Mouse (Mus musculus) urinary bladder, postnatal 14 days (tissue): ENCODE data around the gene Heatr9.

ENCODE experiments used
- DNase-seq: peaks from one replicate; pipeline ENCODE4 v3.0.0; 2021; ENCODE audit warnings: low spot score

Heatr9 gene

DNA sequence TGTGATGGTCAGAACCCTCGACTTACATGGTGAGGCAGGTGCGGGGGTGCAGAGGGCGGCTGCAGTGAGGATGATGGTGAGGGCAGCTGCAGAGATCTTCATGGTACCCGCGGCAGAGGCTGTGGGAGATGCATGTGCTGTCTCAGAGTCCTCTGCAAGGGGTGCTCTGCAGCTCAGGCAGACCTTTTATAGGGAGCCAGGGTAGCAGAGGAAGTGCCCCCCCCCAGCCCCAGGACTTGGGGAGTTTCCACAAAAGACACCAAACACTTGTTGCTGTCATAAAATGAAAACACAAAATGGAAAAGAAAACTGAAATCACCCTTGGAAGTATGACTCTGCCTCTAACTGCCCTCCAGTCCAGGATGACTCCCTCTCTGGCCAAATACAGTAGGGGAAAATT is 8.4 kb upstream of the Heatr9 start, which contains the start of gene Ccl5:
Gene Ccl5, minus strand, starts transcription at position 159 of the 400 bp plus-strand sequence.
- DNase-seq, result no peak

DNA sequence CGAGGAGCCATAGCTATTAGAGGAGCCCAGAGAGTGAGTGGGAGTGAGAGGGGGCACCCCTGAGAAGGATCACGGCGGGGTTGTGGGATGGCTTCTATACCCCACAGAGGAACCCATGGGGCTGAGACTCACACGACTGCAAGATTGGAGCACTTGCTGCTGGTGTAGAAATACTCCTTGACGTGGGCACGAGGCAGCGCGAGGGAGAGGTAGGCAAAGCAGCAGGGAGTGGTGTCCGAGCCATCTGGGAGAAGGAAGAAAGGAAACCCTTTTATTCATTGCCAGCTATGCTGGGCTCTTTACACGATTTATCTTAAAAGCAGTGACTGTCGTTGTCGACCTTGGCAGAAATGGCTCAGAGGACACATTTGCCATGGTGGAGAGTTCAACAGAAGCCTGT is 7.0 kb upstream of the Heatr9 start:
- no peak for DNase-seq

- no peak for DNase-seq
Measured at GRCm38 (mm10) chr11:83518371-83518770, 3.6 kb downstream of the Heatr9 start.

GRCm38 (mm10) chr11:83517153-83517552 is 4.8 kb downstream of the Heatr9 start:
- no peak for DNase-seq

GRCm38 (mm10) chr11:83509521-83509920 is 12.5 kb downstream of the Heatr9 start:
- no peak for DNase-seq

DNA sequence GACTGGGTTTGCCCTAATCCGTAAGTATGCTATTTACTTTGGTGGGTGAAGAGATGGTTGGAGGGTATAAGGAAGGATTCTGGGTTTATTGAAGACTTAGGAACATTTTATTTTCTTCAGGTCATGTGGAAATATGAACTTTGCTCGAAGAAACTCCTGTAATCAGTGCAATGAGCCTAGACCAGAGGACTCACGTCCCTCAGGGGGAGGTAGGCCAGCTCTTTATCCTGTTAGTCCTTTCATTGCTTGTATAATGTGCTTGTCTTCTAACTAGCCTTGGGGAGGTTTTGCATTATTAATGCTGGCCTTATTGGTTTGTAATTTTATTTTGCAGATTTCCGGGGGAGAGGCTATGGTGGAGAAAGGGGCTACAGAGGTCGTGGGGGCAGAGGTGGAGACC is 17.7 kb downstream of the Heatr9 start:
- no peak for DNase-seq

DNA sequence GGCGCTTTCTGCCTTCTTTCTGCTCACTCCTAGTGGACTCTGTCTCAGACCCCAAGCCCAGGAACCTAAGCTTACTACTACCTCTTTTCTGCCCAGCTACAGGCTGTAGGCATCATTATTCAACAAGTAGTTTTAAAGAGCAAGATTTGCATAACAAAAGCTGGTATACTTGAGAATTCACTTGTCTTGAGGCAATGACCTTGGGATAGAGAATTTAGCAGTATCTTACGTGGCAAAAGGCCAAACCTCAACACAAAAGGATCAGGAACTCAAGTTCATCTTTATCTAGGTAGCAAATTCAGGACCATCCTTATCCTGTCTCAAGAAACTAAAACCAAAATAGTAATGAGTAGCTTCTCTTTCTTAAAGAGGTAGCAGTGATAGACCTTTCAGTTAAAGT is 26.4 kb downstream of the Heatr9 start:
- no peak for DNase-seq

GRCm38 (mm10) chr11:83491488-83491887 is 30.5 kb downstream of the Heatr9 start:
- DNase-seq, result no peak

DNA sequence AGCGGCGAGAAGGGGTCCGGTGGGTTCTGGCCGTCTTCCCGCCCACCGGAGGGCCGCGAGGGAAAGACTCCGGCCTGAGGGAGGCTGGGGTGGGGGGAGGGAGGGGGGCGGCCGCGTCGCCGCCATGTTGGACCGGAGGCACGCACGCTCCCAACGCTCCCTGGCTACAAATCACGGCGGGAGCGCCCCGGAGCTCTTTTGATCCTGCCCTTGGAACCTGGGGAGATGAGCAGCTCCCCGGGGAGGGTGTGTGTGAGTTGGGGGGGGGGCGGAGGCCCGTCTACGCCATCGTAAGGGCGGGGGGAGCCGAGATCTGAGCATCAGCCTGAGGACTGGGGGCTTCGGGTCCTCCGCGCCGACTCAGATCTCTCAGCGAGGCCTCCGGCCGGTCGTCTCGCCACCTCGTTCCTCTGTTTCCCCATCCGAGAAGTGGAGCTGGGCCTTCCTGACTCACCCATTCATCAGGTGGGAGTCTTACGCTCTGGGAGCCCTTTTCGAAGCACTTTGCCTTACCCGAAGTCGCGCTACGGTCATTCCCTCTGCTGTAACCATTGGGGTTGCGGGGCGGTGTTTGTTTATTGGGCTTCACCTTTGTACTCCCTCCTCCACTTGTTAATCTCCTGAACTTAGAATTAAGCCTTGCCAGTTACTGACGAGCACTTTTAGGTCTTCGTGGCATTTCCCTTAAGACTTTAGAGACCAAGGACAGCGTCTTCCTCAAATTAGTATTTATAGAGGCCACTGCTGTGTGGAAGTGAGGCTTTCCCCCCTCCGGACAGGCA is 48.5 kb downstream of the Heatr9 start:
- DNase-seq, result peak; percentile 23

- DNase-seq, result peak; percentile 98
Measured at GRCm38 (mm10) chr11:83472324-83473234, 49.4 kb downstream of the Heatr9 start, which contains the start of gene Taf15. Gene Taf15 (plus strand): TSS chr11:83473086.

DNA sequence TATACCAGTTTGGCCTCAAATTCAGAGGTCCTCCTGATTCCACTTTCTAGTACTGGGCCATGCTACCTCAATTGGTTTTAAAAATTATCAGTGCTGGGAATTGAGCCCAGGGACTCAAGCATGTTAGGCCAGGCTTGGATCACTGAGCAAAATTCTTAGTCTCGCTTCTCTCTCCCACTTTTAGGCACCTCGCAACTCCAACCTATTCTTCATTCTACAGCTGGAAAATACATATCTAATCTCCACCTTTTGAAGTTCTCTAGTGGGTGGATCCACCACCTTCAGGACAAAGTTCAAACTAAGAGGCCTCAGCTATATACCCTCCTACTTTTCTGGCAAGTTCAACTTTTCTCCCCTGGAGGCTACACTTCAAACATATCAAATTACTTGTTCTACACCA is 50.2 kb downstream of the Heatr9 start:
- no peak for DNase-seq

DNA sequence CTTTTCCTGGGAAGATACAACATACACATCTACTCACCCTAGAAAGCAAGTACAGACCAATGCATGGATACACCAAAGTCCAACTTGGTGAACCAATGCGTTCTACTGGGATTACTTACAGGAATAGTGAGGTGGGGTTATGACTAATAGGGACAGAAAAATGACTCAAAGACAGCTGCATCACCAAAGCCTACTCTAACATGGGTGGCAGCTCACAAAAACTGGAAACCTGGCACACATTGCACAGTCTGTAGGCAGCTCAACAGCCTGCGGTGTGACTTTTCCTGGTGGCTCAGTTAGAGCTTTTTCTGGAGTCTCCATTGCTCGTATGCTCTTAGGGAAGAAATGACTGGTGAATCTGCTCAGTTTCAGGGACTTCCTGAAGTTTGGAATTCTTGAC is 53.2 kb downstream of the Heatr9 start:
- DNase-seq, result no peak

DNA sequence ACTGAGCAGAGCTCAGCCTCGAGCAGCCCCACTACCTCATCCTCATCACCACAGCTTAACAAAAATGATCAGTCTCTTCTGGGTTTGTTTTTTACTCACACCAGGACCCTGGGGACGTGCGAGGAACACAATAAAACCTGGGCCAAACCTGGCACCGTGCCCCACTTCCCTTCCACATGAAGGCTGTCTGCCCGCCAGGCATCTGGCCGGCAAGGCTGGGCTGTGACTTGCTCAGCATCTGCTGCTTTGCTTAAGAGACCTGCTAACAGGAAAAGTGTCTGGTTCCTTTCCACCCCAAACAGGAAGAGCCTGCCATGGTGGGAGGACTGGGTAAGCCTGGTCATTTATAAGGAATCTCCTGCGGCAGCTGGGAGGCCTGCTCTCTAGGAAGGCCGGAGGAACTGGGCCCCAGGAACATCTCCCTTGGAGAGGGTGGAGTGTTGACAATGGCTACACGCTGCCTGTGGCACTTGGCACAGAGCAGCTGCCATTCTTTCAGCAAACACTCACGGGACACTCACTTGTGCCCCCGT is 54.8 kb downstream of the Heatr9 start:
- DNase-seq, result peak; percentile 52

GRCm38 (mm10) chr11:83465976-83466375 is 56.0 kb downstream of the Heatr9 start:
- DNase-seq, result peak; percentile 47

GRCm38 (mm10) chr11:83462711-83463244 is 59.2 kb downstream of the Heatr9 start, which contains the start of gene Mmp28:
Gene Mmp28 (minus strand): TSS chr11:83463071.
- DNase-seq, result peak; percentile 73
